Mouse (Mus musculus): ENCODE results near the gene Slc28a1. TPM values are rescaled to one million over a fixed set of nuclear protein-coding genes. Genes with fewer than 3 reads are reported as not detected.

Slc28a1 gene
- total RNA-seq (2012; rRNA removed) (not detected in 2 replicates), polyA plus RNA-seq (2012; ENCODE audit: insufficient read depth in 1 of 2, insufficient read length in 2 of 2, low read depth in 1 of 2, low replicate concordance in 2 of 2, missing spikeins in 1 of 2) (not detected)

DNA sequence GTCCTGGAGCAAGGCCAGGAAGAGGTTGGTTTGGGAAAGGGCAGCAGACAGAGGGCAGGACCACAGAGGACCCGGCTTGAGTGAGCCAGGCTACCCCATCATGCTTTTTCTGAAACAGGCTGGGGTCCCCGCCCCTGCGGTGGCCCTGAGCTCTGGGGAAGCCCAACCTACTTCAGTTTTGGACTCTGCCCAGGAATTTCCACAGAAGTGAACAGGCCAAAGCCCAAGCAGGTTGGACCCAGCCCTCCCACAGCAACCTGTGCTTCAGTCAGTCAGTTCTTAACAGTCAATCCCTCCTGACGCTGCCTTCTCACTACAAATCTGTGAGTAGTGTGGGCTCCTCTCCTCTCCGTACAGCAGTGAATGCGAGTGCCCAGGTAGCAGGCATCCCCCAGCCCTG, at the start of gene Slc28a1:
Slc28a1 (plus strand) TSS at position 245 of the 400 bp plus-strand sequence.
- TF ChIP-seq ZKSCAN1 (IDR thresholded peaks at IDR 0.05; ENCODE audit: low read depth, low read length) (no peak), CHD2 (IDR thresholded peaks at IDR 0.05; ENCODE audit: low read length) (no peak), USF1 (IDR thresholded peaks at IDR 0.05; ENCODE audit: low read depth, low read length) (no peak), MAFK (IDR thresholded peaks at IDR 0.05; ENCODE audit: borderline replicate concordance, low read depth, low read length) (no peak), ZMIZ1 (IDR thresholded peaks at IDR 0.05; ENCODE audit: low read depth, low read length) (no peak), MXI1 (IDR thresholded peaks at IDR 0.05; ENCODE audit: low read depth, low read length) (no peak), MAZ (IDR thresholded peaks at IDR 0.05; ENCODE audit: low read depth, low read length) (no peak), SIN3A (IDR thresholded peaks at IDR 0.05; ENCODE audit: low read length) (no peak), USF2 (IDR thresholded peaks at IDR 0.05; ENCODE audit: borderline replicate concordance in 1 of 2, insufficient read depth in 1 of 2, low read depth in 1 of 2, low read length in 2 of 2) (no peak)
- H3K27me3 ChIP-seq (ENCODE audit: control insufficient read depth in 1 of 2, insufficient read depth in 2 of 2, low read length in 2 of 2) = peaks cover 9 to 12% of the 10 kb centered on the region in 2 experiments

DNA sequence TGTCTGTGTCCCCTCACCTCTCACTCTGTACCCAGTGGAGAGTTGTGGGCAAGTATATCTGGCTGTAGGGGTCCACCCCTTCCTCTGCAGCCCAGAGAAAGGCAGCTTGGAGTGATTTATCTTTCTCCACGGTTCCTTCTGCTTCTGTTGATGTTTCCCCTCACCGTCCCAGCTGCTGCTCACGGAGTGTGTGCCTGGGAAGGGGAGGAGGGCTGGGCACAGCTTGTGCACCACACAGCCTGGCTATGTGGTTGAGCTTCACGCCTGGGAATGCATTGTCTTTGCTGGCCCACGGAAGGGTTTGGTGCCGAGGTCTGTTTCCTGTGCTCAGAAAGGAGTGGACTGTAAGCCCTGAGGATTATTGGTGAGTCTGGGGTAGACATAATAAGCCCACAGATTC, 47.9 kb upstream of the Slc28a1 start:
- no peaks in the 10 kb centered on the region for H3K36me3 ChIP-seq (ENCODE audit: control insufficient read depth in 1 of 2, insufficient read depth in 2 of 2, low read length in 2 of 2)
- no peak overlapping the region for H3K4me3 ChIP-seq (ENCODE audit: control insufficient read depth in 1 of 2, insufficient read depth in 1 of 2, low read depth in 2 of 2, low read length in 2 of 2)

More for the DNA sequence above, at the start of gene Slc28a1:
- no peaks in the 10 kb centered on the region for H3K36me3 ChIP-seq (ENCODE audit: control insufficient read depth in 1 of 2, insufficient read depth in 2 of 2, low read length in 2 of 2)
- H3K9me3 ChIP-seq (replicated peaks; ENCODE audit: insufficient read depth, low read length) = no peaks in the 10 kb centered on the region
- no peak within 1 kb of the TSS for H3K4me3 ChIP-seq (ENCODE audit: control insufficient read depth in 1 of 2, insufficient read depth in 1 of 2, low read depth in 2 of 2, low read length in 2 of 2)
- no peaks in the 10 kb centered on the region for H3K4me1 ChIP-seq (ENCODE audit: control insufficient read depth in 1 of 2, insufficient read depth in 2 of 2, low read length in 2 of 2)
- H3K79me2 ChIP-seq (ENCODE audit: control insufficient read depth, insufficient read depth, low read length, poor library complexity) = no peaks in the 10 kb centered on the region
- DNase-seq (ENCODE audit: low read depth, low spot score) = no peak
- H3K27ac ChIP-seq (ENCODE audit: control insufficient read depth, low read depth, low read length) = no peak within 1 kb of the TSS
- H3K9ac ChIP-seq (ENCODE audit: control insufficient read depth, low read depth, low read length, poor library complexity, severe bottlenecking) = no peak within 1 kb of the TSS

More for the DNA sequence above, 47.9 kb upstream of the Slc28a1 start:
- Histone ChIP-seq H3K27me3 (ENCODE audit: control insufficient read depth in 1 of 2, insufficient read depth in 2 of 2, low read length in 2 of 2) (peaks cover 8 to 14% of the 10 kb centered on the region in 2 experiments), H3K79me2 (ENCODE audit: control insufficient read depth, insufficient read depth, low read length, poor library complexity) (no peaks in the 10 kb centered on the region), H3K4me1 (ENCODE audit: control insufficient read depth in 1 of 2, insufficient read depth in 2 of 2, low read length in 2 of 2) (no peaks in the 10 kb centered on the region), H3K9ac (ENCODE audit: control insufficient read depth, low read depth, low read length, poor library complexity, severe bottlenecking) (no peak overlapping the region), H3K9me3 (replicated peaks; ENCODE audit: insufficient read depth, low read length) (no peaks in the 10 kb centered on the region), H3K27ac (ENCODE audit: control insufficient read depth, low read depth, low read length) (no peak overlapping the region)
- no peak for TF ChIP-seq NRF1 (IDR thresholded peaks at IDR 0.05; ENCODE audit: insufficient read depth, low read depth, low read length, poor library complexity, severe bottlenecking)
- TF ChIP-seq CTCF (IDR thresholded peaks at IDR 0.05 in 2 of 3, conservative IDR thresholded peaks at IDR 0.05 in 1 of 3; ENCODE audit: control insufficient read depth in 1 of 3, insufficient read depth in 1 of 3, low read depth in 2 of 3, low read length in 3 of 3, poor library complexity in 1 of 3, severe bottlenecking in 1 of 3) = no peak
- no peak for TF ChIP-seq ZMIZ1 (IDR thresholded peaks at IDR 0.05; ENCODE audit: low read depth, low read length)
- no peak for TF ChIP-seq KAT2A (conservative IDR thresholded peaks at IDR 0.05; ENCODE audit: low read depth, low read length)
- TF ChIP-seq ZKSCAN1 (IDR thresholded peaks at IDR 0.05; ENCODE audit: low read depth, low read length) = no peak
- TF ChIP-seq NELFE (IDR thresholded peaks at IDR 0.05; ENCODE audit: low read depth, low read length) = no peak
- TF ChIP-seq ELF1 (IDR thresholded peaks at IDR 0.05; ENCODE audit: low read depth, low read length) = no peak
- no peak for TF ChIP-seq MEF2A (IDR thresholded peaks at IDR 0.05; ENCODE audit: extremely low read depth, insufficient replicate concordance, low read depth, low read length, poor library complexity, severe bottlenecking)
- no peak for TF ChIP-seq USF1 (IDR thresholded peaks at IDR 0.05; ENCODE audit: low read depth, low read length)
- TF ChIP-seq GATA1 (IDR thresholded peaks at IDR 0.05; ENCODE audit: low read depth, low read length) = no peak
- no peak for TF ChIP-seq ZC3H11A (IDR thresholded peaks at IDR 0.05; ENCODE audit: low read depth, low read length)
- no peak for TF ChIP-seq BHLHE40 (IDR thresholded peaks at IDR 0.05; ENCODE audit: borderline replicate concordance, low read depth, low read length)
- TF ChIP-seq UBTF (IDR thresholded peaks at IDR 0.05; ENCODE audit: borderline replicate concordance, insufficient read depth, low read depth, low read length) = no peak
- DNase-seq (ENCODE audit: low read depth, low spot score) = no peak

Measured in MEL (cell line).